Mouse (Mus musculus): ENCODE data around the gene Tnfaip8l2. TPM values are rescaled to one million over a fixed set of nuclear protein-coding genes. Genes with fewer than 3 reads are reported as not detected.

The Tnfaip8l2 gene
- polyA plus RNA-seq (2015; fragmentation: Nextera tagmentation; extraction: Ambion mirVana), result 4.0 and 4.5 TPM in 2 replicates

- no peak within 1 kb of the TSS for H3K4me2 ChIP-seq
- 0 out of 2 replicates have a peak, but pooled peaks cover 3% of the 10 kb centered on the region for H3K4me1 ChIP-seq
- no peak for ATAC-seq (ENCODE audit: borderline replicate concordance, extremely low read depth, low FRiP score, low TSS enrichment)
- H3K9ac ChIP-seq, result no peak within 1 kb of the TSS
- H3K36me3 ChIP-seq, result peaks cover 14% of the 10 kb centered on the region
- H3K9me3 ChIP-seq, result no peaks in the 10 kb centered on the region
- no peak within 1 kb of the TSS for H3K4me3 ChIP-seq
- 76% methylated on average over 10 of the region's 10 CpGs for WGBS
- H3K27me3 ChIP-seq, result no peaks in the 10 kb centered on the region
- H3K27ac ChIP-seq, result no peak within 1 kb of the TSS
Measured at GRCm38 (mm10) chr3:95141952-95142616, at the start of gene Tnfaip8l2. Tnfaip8l2 (minus strand) TSS chr3:95142360.

- WGBS, result 74% methylated on average over 6 of the region's 6 CpGs
- no peak overlapping the region for H3K4me3 ChIP-seq
- no peaks in the 10 kb centered on the region for H3K4me1 ChIP-seq
- no peaks in the 10 kb centered on the region for H3K27me3 ChIP-seq
- no peaks in the 10 kb centered on the region for H3K9me3 ChIP-seq
- H3K36me3 ChIP-seq, result peaks cover 64% of the 10 kb centered on the region
- H3K9ac ChIP-seq, result no peak overlapping the region
- no peak for ATAC-seq (ENCODE audit: borderline replicate concordance, extremely low read depth, low FRiP score, low TSS enrichment)
- H3K27ac ChIP-seq, result no peak overlapping the region
- H3K4me2 ChIP-seq, result no peak overlapping the region
Measured at GRCm38 (mm10) chr3:95186888-95187287, 44.7 kb upstream of the Tnfaip8l2 start.

- Histone ChIP-seq H3K27ac (no peak overlapping the region), H3K4me1 (no peaks in the 10 kb centered on the region), H3K9me3 (no peaks in the 10 kb centered on the region), H3K4me2 (no peak overlapping the region), H3K27me3 (no peaks in the 10 kb centered on the region), H3K36me3 (peaks cover 62% of the 10 kb centered on the region), H3K9ac (no peak overlapping the region), H3K4me3 (no peak overlapping the region; the same call in 1 of the 2 replicates)
- peak; percentile 31; the same call in 1 of the 2 replicates for ATAC-seq (ENCODE audit: borderline replicate concordance, extremely low read depth, low FRiP score, low TSS enrichment)
- WGBS, result 68% methylated on average over 2 of the region's 2 CpGs
Measured at GRCm38 (mm10) chr3:95186100-95186499, 43.9 kb upstream of the Tnfaip8l2 start.

- H3K9me3 ChIP-seq, result no peaks in the 10 kb centered on the region
- H3K27ac ChIP-seq, result no peak overlapping the region
- no peak overlapping the region for H3K4me3 ChIP-seq
- peaks cover 56% of the 10 kb centered on the region for H3K36me3 ChIP-seq
- no peak overlapping the region for H3K4me2 ChIP-seq
- WGBS, result 76% methylated on average over 9 of the region's 9 CpGs
- H3K9ac ChIP-seq, result no peak overlapping the region
- H3K4me1 ChIP-seq, result no peaks in the 10 kb centered on the region
- no peak for ATAC-seq (ENCODE audit: borderline replicate concordance, extremely low read depth, low FRiP score, low TSS enrichment)
- H3K27me3 ChIP-seq, result no peaks in the 10 kb centered on the region
Measured at GRCm38 (mm10) chr3:95184796-95185577, 42.8 kb upstream of the Tnfaip8l2 start.

GRCm38 (mm10) chr3:95181841-95182240 lies 39.7 kb upstream of the Tnfaip8l2 start:
- H3K9ac ChIP-seq, result no peak overlapping the region
- H3K4me3 ChIP-seq, result no peak overlapping the region
- H3K36me3 ChIP-seq, result peaks cover 25% of the 10 kb centered on the region
- no peak overlapping the region for H3K27ac ChIP-seq
- H3K27me3 ChIP-seq, result no peaks in the 10 kb centered on the region
- no peak overlapping the region for H3K4me2 ChIP-seq
- no peak for ATAC-seq (ENCODE audit: borderline replicate concordance, extremely low read depth, low FRiP score, low TSS enrichment)
- H3K9me3 ChIP-seq, result no peaks in the 10 kb centered on the region
- 54% methylated on average over 1 of the region's 1 CpGs for WGBS
- no peaks in the 10 kb centered on the region for H3K4me1 ChIP-seq

GRCm38 (mm10) chr3:95179890-95180289 lies 37.7 kb upstream of the Tnfaip8l2 start:
- no peaks in the 10 kb centered on the region for H3K9me3 ChIP-seq
- WGBS, result 51% methylated on average over 3 of the region's 3 CpGs

GRCm38 (mm10) chr3:95178948-95179347 lies 36.8 kb upstream of the Tnfaip8l2 start:
- Histone ChIP-seq H3K4me3 (no peak overlapping the region), H3K27ac (no peak overlapping the region), H3K27me3 (peaks cover 2% of the 10 kb centered on the region; the same call in 1 of the 2 replicates), H3K4me1 (peaks cover 2% of the 10 kb centered on the region; the same call in 1 of the 2 replicates), H3K9me3 (no peaks in the 10 kb centered on the region), H3K4me2 (no peak overlapping the region), H3K9ac (no peak overlapping the region), H3K36me3 (peaks cover 6% of the 10 kb centered on the region)
- no peak for ATAC-seq (ENCODE audit: borderline replicate concordance, extremely low read depth, low FRiP score, low TSS enrichment)
- WGBS, result 79% methylated on average over 5 of the region's 5 CpGs

More at GRCm38 (mm10) chr3:95179890-95180289, 37.7 kb upstream of the Tnfaip8l2 start:
- no peak overlapping the region for H3K27ac ChIP-seq
- no peaks in the 10 kb centered on the region for H3K27me3 ChIP-seq
- H3K4me2 ChIP-seq, result no peak overlapping the region
- H3K9ac ChIP-seq, result no peak overlapping the region
- H3K4me1 ChIP-seq, result no peaks in the 10 kb centered on the region
- peaks cover 15% of the 10 kb centered on the region for H3K36me3 ChIP-seq
- ATAC-seq (ENCODE audit: borderline replicate concordance, extremely low read depth, low FRiP score, low TSS enrichment), result no peak
- no peak overlapping the region for H3K4me3 ChIP-seq

GRCm38 (mm10) chr3:95177583-95177982 lies 35.4 kb upstream of the Tnfaip8l2 start:
- peaks cover 16% of the 10 kb centered on the region for H3K27me3 ChIP-seq
- H3K27ac ChIP-seq, result no peak overlapping the region
- H3K9me3 ChIP-seq, result no peaks in the 10 kb centered on the region
- ATAC-seq (ENCODE audit: borderline replicate concordance, extremely low read depth, low FRiP score, low TSS enrichment), result no peak
- H3K4me3 ChIP-seq, result no peak overlapping the region
- peaks cover 16% of the 10 kb centered on the region for H3K4me1 ChIP-seq
- peaks cover under 1% of the 10 kb centered on the region; the same call in 1 of the 2 replicates for H3K36me3 ChIP-seq
- no peak overlapping the region for H3K4me2 ChIP-seq
- no peak overlapping the region for H3K9ac ChIP-seq
- WGBS, result 59% methylated on average over 6 of the region's 6 CpGs

GRCm38 (mm10) chr3:95176500-95176899 lies 34.3 kb upstream of the Tnfaip8l2 start:
- Histone ChIP-seq H3K4me2 (no peak overlapping the region), H3K4me3 (no peak overlapping the region), H3K27me3 (peaks cover 27% of the 10 kb centered on the region), H3K4me1 (peaks cover 17% of the 10 kb centered on the region), H3K9ac (no peak overlapping the region), H3K9me3 (no peaks in the 10 kb centered on the region), H3K36me3 (peaks cover 6% of the 10 kb centered on the region; the same call in 1 of the 2 replicates), H3K27ac (no peak overlapping the region)
- no peak for ATAC-seq (ENCODE audit: borderline replicate concordance, extremely low read depth, low FRiP score, low TSS enrichment)
- WGBS, result 74% methylated on average over 3 of the region's 3 CpGs

- Histone ChIP-seq H3K4me2 (peak overlapping the region; percentile 63), H3K27me3 (peaks cover 38% of the 10 kb centered on the region), H3K9ac (no peak overlapping the region), H3K36me3 (peaks cover 9% of the 10 kb centered on the region), H3K4me3 (peak overlapping the region; percentile 31), H3K9me3 (no peaks in the 10 kb centered on the region), H3K4me1 (peaks cover 17% of the 10 kb centered on the region), H3K27ac (no peak overlapping the region)
- peak; percentile 60; the same call in 1 of the 2 replicates for ATAC-seq (ENCODE audit: borderline replicate concordance, extremely low read depth, low FRiP score, low TSS enrichment)
- WGBS, result 6% methylated on average over 16 of the region's 16 CpGs
Measured at GRCm38 (mm10) chr3:95174011-95174592, 31.9 kb upstream of the Tnfaip8l2 start.

- peak overlapping the region; percentile 31 for H3K4me3 ChIP-seq
- H3K9ac ChIP-seq, result peak overlapping the region; percentile 29
- peak overlapping the region; percentile 63 for H3K4me2 ChIP-seq
- H3K9me3 ChIP-seq, result no peaks in the 10 kb centered on the region
- peak; percentile 36; the same call in 1 of the 2 replicates for ATAC-seq (ENCODE audit: borderline replicate concordance, extremely low read depth, low FRiP score, low TSS enrichment)
- peaks cover 17% of the 10 kb centered on the region for H3K4me1 ChIP-seq
- peaks cover 10% of the 10 kb centered on the region for H3K36me3 ChIP-seq
- WGBS, result 9% methylated on average over 58 of the region's 58 CpGs
- H3K27me3 ChIP-seq, result peaks cover 38% of the 10 kb centered on the region
- no peak overlapping the region for H3K27ac ChIP-seq
Measured at GRCm38 (mm10) chr3:95173256-95173949, 31.2 kb upstream of the Tnfaip8l2 start.
